Mouse (Mus musculus) kidney, adult 2 months (tissue): ENCODE measurements at regions not wholly inside any gene's neighbourhood (a gene's known extent, or its start where the extent isn't known, plus 50 kb on each side); places are given as distances from the start of the nearest gene placed in this dataset.

Experiments
- DNase-seq: peaks from one replicate; pipeline ENCODE4 v3.0.0; 2021
- H3K27ac ChIP-seq: fragments of 200-500 bp; 2 replicates; pipeline ENCODE4 v1.5.1; 2012; ENCODE audit warnings: low read depth, low read length, control low read depth, inconsistent platforms; ENCODE audit not compliant: insufficient read depth
- H3K27me3 ChIP-seq: fragments of 200-500 bp; replicated peaks from 2 replicates; pipeline ENCODE4 v1.6.1; 2012; ENCODE audit warnings: mild to moderate bottlenecking, moderate library complexity, low read length, inconsistent platforms; ENCODE audit not compliant: control insufficient read depth, insufficient read depth
- H3K36me3 ChIP-seq: fragments of 200-500 bp; 2 replicates; pipeline ENCODE4 v1.6.1; 2012; ENCODE audit warnings: mild to moderate bottlenecking, moderate library complexity, low read length, inconsistent platforms; ENCODE audit not compliant: control insufficient read depth, insufficient read depth
- H3K4me1 ChIP-seq: fragments of 200-500 bp; 2 replicates; pipeline ENCODE4 v1.6.1; 2011; ENCODE audit warnings: low read length; ENCODE audit not compliant: control insufficient read depth, insufficient read depth
- H3K4me3 ChIP-seq: fragments of 200-500 bp; 2 replicates; pipeline ENCODE4 v1.5.1; 2011; ENCODE audit warnings: mild to moderate bottlenecking, low read depth, low read length, control low read depth; ENCODE audit not compliant: insufficient read depth
- CTCF ChIP-seq: fragments of 200-500 bp; conservative IDR thresholded peaks from 2 replicates; pipeline ENCODE4 v1.5.1; 2011; ENCODE audit warnings: low read depth, mild to moderate bottlenecking, control low read depth, low read length, moderate library complexity, mixed read lengths; ENCODE audit not compliant: insufficient read depth, insufficient read length
- POLR2A ChIP-seq: fragments of 200-500 bp; IDR thresholded peaks from one replicate; pipeline ENCODE4 v1.6.1; 2011; ENCODE audit warnings: low read depth, low read length, control low read depth
- WGBS: fragments of 180-500 bp; shearing (Covaris S2); methylation state at CpG from one replicate; pipeline ENCODE4 v1.1.7; 2018; 5-methylcytosine and 5-hydroxymethylcytosine counted together

DNA sequence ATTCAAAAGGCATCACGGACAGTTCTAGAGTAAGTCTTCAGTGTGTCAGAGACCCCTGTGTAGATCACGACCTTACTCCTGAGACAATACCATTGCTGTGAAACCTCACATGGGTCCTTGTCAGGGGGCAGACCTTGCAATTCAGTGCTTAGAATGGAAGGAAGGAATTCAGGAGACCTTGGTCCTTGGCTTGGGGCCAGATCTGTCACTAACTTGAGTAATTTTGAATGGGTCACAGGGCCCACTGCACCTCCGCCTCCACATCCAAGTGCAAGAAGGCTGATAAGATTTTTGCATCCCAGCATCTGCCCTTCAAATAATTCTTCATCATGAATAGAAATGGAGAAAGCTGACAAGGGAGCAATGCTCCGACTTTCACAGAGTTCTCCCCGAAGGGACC is 202.6 kb downstream of the Wdr11 start:
- no peak overlapping the region for H3K27ac ChIP-seq
- H3K4me1 ChIP-seq, result no peaks in the 10 kb centered on the region
- TF ChIP-seq CTCF, result no peak
- TF ChIP-seq POLR2A, result no peak
- H3K4me3 ChIP-seq, result no peak overlapping the region
- H3K36me3 ChIP-seq, result no peaks in the 10 kb centered on the region
- 74% methylated on average over 5 of the region's 5 CpGs for WGBS
- H3K27me3 ChIP-seq, result no peaks in the 10 kb centered on the region; the same call in 1 of the 2 replicates
- no peak for DNase-seq

DNA sequence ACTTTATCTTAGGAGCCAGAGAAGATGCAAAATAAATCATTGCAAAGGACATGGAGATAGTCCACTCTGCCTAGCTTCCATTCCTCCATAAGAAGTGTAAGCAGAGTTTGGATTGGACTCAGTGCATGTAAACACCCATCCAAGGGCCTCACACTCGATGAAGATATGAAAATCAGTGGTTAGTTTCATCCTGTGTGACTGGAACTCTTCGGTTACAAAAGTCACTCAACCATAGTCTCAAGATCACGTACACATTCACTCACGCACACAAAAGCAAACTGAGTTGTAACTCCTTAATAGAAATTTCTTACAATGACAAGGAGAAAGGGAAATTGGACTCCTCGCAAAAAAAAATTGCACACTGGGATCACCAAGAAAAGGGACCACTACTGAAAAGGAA is 206.9 kb downstream of the Wdr11 start:
- WGBS, result 69% methylated on average over 5 of the region's 5 CpGs
- H3K27me3 ChIP-seq, result no peaks in the 10 kb centered on the region; the same call in 1 of the 2 replicates
- H3K4me3 ChIP-seq, result no peak overlapping the region
- TF ChIP-seq CTCF, result no peak
- TF ChIP-seq POLR2A, result no peak
- H3K36me3 ChIP-seq, result no peaks in the 10 kb centered on the region
- no peaks in the 10 kb centered on the region for H3K4me1 ChIP-seq
- no peak overlapping the region for H3K27ac ChIP-seq
- DNase-seq, result no peak

DNA sequence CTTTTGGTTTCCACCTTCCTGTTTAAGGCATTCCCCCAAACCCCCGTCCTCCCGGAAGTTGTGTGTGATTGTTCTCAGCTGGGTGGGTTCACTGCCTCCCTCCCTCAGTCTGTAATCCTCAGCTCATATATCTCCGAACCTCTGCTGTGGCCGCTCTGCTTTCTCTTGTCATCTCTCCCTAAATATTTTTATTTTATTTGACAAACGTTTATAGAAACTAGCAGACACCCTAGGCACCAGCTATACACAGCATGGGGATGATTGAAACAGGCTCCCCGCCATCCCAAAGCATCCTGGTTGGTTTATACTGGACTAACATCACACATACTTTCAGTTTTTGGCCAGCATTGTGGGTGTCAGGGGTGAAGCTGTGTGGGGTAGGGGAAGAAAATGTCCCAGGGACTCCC is 208.8 kb downstream of the Wdr11 start:
- no peak overlapping the region for H3K27ac ChIP-seq
- DNase-seq, result no peak
- no peak for TF ChIP-seq POLR2A
- TF ChIP-seq CTCF, result no peak
- no peak overlapping the region for H3K4me3 ChIP-seq
- no peaks in the 10 kb centered on the region; the same call in 1 of the 2 replicates for H3K27me3 ChIP-seq
- WGBS, result 56% methylated on average over 6 of the region's 6 CpGs
- H3K36me3 ChIP-seq, result no peaks in the 10 kb centered on the region
- H3K4me1 ChIP-seq, result no peaks in the 10 kb centered on the region

DNA sequence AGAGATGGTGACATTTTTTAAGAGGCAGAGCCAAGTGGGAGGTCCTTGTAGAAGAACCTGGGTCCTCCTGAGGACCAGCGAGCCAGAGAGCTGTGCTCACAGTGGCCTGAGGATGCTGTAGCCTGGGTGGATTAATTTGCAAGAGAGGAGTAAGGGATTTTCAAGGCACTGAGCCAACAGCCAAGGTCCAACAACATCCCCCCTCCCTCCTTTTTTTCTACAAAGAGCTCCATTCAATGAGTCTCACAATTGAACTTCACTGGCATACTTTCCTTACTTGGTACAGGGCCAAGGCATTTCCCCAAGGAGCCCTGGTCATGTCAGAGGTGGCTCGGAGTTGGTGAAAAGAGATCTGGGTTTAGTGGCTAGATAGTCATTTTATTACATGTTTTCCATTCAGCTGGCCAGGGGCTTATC is 209.8 kb downstream of the Wdr11 start:
- Histone ChIP-seq H3K4me1 (no peaks in the 10 kb centered on the region), H3K4me3 (no peak overlapping the region), H3K27ac (no peak overlapping the region), H3K27me3 (no peaks in the 10 kb centered on the region; the same call in 1 of the 2 replicates), H3K36me3 (no peaks in the 10 kb centered on the region)
- 30% methylated on average over 2 of the region's 2 CpGs for WGBS
- peak; percentile 26 for DNase-seq
- TF ChIP-seq POLR2A, result no peak
- TF ChIP-seq CTCF, result no peak

DNA sequence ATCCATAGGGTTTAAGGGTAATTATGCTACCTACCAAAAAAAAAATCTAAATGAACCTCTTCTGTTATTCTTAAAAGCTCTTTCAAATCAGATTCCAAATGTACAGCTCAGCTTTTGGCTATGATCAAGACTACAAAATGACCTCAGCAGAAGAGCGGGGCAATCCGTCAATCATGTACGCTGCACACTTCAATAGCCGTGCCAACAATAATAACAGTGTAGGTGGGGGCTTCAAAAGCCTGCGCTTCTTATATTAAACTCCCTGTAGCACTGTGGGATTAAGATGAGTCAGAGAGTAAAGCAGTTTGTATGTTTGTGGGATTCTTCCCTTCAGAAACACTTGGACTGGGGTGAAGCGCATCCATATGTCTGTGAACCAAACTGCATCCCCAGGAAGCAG is 210.5 kb downstream of the Wdr11 start:
- no peak for DNase-seq
- Histone ChIP-seq H3K27me3 (no peaks in the 10 kb centered on the region; the same call in 1 of the 2 replicates), H3K36me3 (no peaks in the 10 kb centered on the region), H3K27ac (no peak overlapping the region), H3K4me1 (no peaks in the 10 kb centered on the region), H3K4me3 (no peak overlapping the region)
- 61% methylated on average over 6 of the region's 6 CpGs for WGBS
- TF ChIP-seq CTCF (no peak), POLR2A (no peak)

DNA sequence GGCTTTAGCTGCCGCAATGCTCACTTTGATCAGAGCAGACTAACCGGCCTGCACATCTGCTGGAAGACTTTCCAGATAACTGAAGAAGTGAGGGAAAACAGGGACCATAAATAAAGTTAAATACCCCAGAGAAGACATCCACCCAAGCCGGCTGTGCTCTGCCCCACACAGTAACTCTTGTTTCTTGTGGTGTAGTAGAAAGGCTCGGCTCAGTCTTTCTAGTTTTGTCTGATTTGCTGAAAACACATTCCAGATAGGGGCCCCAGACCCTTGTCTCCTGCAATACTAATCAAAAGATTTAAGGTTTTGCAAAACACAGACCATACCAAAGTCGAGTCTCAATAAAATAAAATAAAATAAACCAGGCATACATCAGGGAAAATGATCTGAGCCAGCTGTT is 213.7 kb downstream of the Wdr11 start:
- TF ChIP-seq POLR2A (no peak), CTCF (no peak)
- Histone ChIP-seq H3K36me3 (no peaks in the 10 kb centered on the region), H3K4me1 (no peaks in the 10 kb centered on the region), H3K27ac (no peak overlapping the region), H3K4me3 (no peak overlapping the region), H3K27me3 (no peaks in the 10 kb centered on the region; the same call in 1 of the 2 replicates)
- no peak for DNase-seq
- WGBS, result 77% methylated on average over 5 of the region's 5 CpGs

DNA sequence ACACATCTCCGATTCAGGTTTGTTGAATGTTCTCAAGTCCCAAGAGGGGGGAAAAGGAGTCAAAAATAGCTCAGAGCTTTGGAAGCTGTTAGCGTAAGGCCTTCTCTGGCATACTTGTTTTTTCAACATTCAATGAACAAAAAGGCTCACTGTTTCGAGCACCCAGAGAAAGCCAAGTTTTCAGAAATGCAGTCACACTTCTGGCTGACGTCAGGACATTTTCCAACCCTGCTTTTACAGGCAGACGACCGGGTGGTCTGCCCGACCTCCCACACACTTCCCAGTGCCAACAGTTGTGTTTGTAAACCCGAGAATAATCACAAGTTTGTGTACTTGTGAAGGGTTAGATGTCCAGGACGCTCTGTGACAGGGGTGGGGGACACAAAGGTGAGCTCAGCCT is 218.5 kb downstream of the Wdr11 start:
- Histone ChIP-seq H3K4me1 (no peaks in the 10 kb centered on the region), H3K36me3 (no peaks in the 10 kb centered on the region), H3K27me3 (no peaks in the 10 kb centered on the region), H3K27ac (no peak overlapping the region), H3K4me3 (no peak overlapping the region)
- TF ChIP-seq CTCF, result no peak
- no peak for TF ChIP-seq POLR2A
- WGBS, result 56% methylated on average over 9 of the region's 9 CpGs
- no peak for DNase-seq
